Comparison of ENCODE assay signal across 8 mouse cellular contexts in genomic region chr1:143916587-143916986, GRCm38 (mm10).
A peak's percentile ranks its signal among the peaks of the same experiment; 100 is the strongest.
DNase-seq lines count a peak whose midpoint lies in the region; ATAC-seq lines count a peak whose summit lies in the region.

No protein-coding gene starts in this region.

- ATAC-seq in erythroblast, adult 5-6 weeks (replicated peaks; ENCODE audit: low FRiP score, poor library complexity, severe bottlenecking), result no peak

- DNase-seq in layer of hippocampus, adult 11-12 months (ENCODE audit: low spot score), result peak; percentile 58
- no peak for DNase-seq in layer of hippocampus, postnatal 25 days (ENCODE audit: extremely low spot score in 1 of 2, low spot score in 1 of 2)
- DNase-seq in heart, postnatal 36 days, result peak; percentile 28 to 36
- peak; percentile 40 for DNase-seq in lung, postnatal 14 days
- peak; percentile 14 to 49 for DNase-seq in thymus, adult 18-20 months
- DNase-seq in c-Kit-positive CD71-positive TER-119-positive erythroid progenitor cells, embryonic 14.5 days (ENCODE audit: low spot score), result no peak
- DNase-seq in cerebellum, adult 9-11 months, result no peak

- intact Hi-C loops in heart, postnatal 36 days (cut with DNase I), result loop anchor here (5.0 kb wide), 2 partner anchors 86 to 104 kb away; partner anchors contain the start of gene Rgs2

Comparison
In these comparisons a context has a peak if more than half of its experiments do, and no peak if none do; other contexts are left out.
1. DNase-seq: peak in layer of hippocampus, adult 11-12 months (single experiment), heart, postnatal 36 days (2 of 2), lung, postnatal 14 days (single experiment) and thymus, adult 18-20 months (2 of 2); none in layer of hippocampus, postnatal 25 days (0 of 2), c-Kit-positive CD71-positive TER-119-positive erythroid progenitor cells, embryonic 14.5 days (single experiment) and cerebellum, adult 9-11 months (single experiment).